Mouse (Mus musculus) B cell, adult 62 days (primary cell): Measurements from ENCODE around the gene Sbf2. TPM values are rescaled to one million over a fixed set of nuclear protein-coding genes. Genes with fewer than 3 reads are reported as not detected.

ENCODE experiments used
- total RNA-seq: library from RNA; stranded (reverse); gene quantifications from 4 replicates; pipeline ENCODE4 v1.2.4, GENCODE M21; 2023

Gene Sbf2
- total RNA-seq, result 10.3 to 12.6 TPM (median 11.7 TPM) in 4 replicates

GRCm38 (mm10) chr7:110614133-110615063 is at the start of gene Sbf2:
Sbf2 (minus strand) TSS chr7:110614922.

GRCm38 (mm10) chr7:110627486-110628272 is 13.0 kb upstream of the Sbf2 start, which contains the start of gene Adm:
Adm (plus strand) TSS chr7:110627661.

Other genes with a start within 250 kb of the Sbf2 start
- gene Adm, start 12.7 kb upstream of the Sbf2 start, total RNA-seq, result 2.4 to 4.0 TPM (median 3.4 TPM) in 4 replicates
- gene Ampd3, start 153.3 kb upstream of the Sbf2 start, total RNA-seq, result 15.9 to 18.4 TPM (median 16.5 TPM) in 4 replicates
- gene Rnf141, start 229.5 kb upstream of the Sbf2 start, total RNA-seq, result 25.4 to 31.5 TPM (median 29.3 TPM) in 4 replicates
- gene Lyve1, start 248.3 kb upstream of the Sbf2 start, total RNA-seq, result not detected in 4 replicates